Mouse (Mus musculus) midbrain, embryonic 16.5 days (tissue): ENCODE measurements around the gene 2310011J03Rik. TPM values are rescaled to one million over a fixed set of nuclear protein-coding genes. Genes with fewer than 3 reads are reported as not detected.
A peak's percentile ranks its signal among the peaks of the same experiment; 100 is the strongest.
"Not testable (repeated sequence)": the region's sequence is repeated elsewhere in the genome, so short reads cannot be mapped to it uniquely, and the experiment has no call there.

Experiments
- ATAC-seq: fragments of 200-750 bp; cut with Nextera tagmentation; 2 replicates; pipeline ENCODE4 v1.8.0; 2017; ENCODE audit warnings: moderate TSS enrichment
- H3K27ac ChIP-seq: fragments of 300-500 bp; sonication (generic); 2 replicates; pipeline ENCODE4 v1.5.1; 2014; ENCODE audit warnings: mild to moderate bottlenecking, low read length, mixed read lengths
- H3K27me3 ChIP-seq: fragments of 300-500 bp; sonication (generic); 2 replicates; pipeline ENCODE4 v1.6.1; 2014; ENCODE audit warnings: low read depth, low read length, mixed read lengths; ENCODE audit not compliant: control insufficient read depth, insufficient read depth
- H3K36me3 ChIP-seq: fragments of 300-500 bp; sonication (generic); 2 replicates; pipeline ENCODE4 v1.6.1; 2014; ENCODE audit warnings: mild to moderate bottlenecking, low read length, moderate library complexity, mixed read lengths; ENCODE audit not compliant: control insufficient read depth, insufficient read depth
- H3K4me1 ChIP-seq: fragments of 300-500 bp; sonication (generic); 2 replicates; pipeline ENCODE4 v1.6.1; 2014; ENCODE audit warnings: mild to moderate bottlenecking, low read length, mixed read lengths; ENCODE audit not compliant: control insufficient read depth, insufficient read depth
- H3K4me2 ChIP-seq: fragments of 300-500 bp; sonication (generic); 2 replicates; pipeline ENCODE4 v1.6.1; 2014; ENCODE audit warnings: mild to moderate bottlenecking, low read length, mixed read lengths
- H3K4me3 ChIP-seq: fragments of 300-500 bp; sonication (generic); 2 replicates; pipeline ENCODE4 v1.5.1; 2014; ENCODE audit warnings: low read depth, mild to moderate bottlenecking, low read length, moderate library complexity, mixed read lengths
- H3K9ac ChIP-seq: fragments of 300-500 bp; sonication (generic); 2 replicates; pipeline ENCODE4 v1.6.1; 2014; ENCODE audit warnings: low read depth, low read length, mixed read lengths
- H3K9me3 ChIP-seq: fragments of 300-500 bp; sonication (generic); replicated peaks from 2 replicates; pipeline ENCODE4 v1.6.1; 2014; ENCODE audit warnings: mild to moderate bottlenecking, low read length, mixed read lengths; ENCODE audit not compliant: control insufficient read depth, poor library complexity, severe bottlenecking
- WGBS: fragments of 180-500 bp; shearing (Covaris S2); extraction: QIAGEN DNeasy Blood & Tissue Kit; methylation state at CpG from one replicate; pipeline ENCODE4 v1.1.7; 2014; 5-methylcytosine and 5-hydroxymethylcytosine counted together
- polyA plus RNA-seq: library from polyadenylated mRNA; unstranded; fragments of >200 nt; fragmentation: Nextera tagmentation; extraction: Ambion mirVana; gene quantifications from 2 replicates; pipeline ENCODE4 v1.2.1, GENCODE M21; 2015

Gene 2310011J03Rik
- polyA plus RNA-seq, 1 experiment from 2014 or later: 26.7 TPM

DNA sequence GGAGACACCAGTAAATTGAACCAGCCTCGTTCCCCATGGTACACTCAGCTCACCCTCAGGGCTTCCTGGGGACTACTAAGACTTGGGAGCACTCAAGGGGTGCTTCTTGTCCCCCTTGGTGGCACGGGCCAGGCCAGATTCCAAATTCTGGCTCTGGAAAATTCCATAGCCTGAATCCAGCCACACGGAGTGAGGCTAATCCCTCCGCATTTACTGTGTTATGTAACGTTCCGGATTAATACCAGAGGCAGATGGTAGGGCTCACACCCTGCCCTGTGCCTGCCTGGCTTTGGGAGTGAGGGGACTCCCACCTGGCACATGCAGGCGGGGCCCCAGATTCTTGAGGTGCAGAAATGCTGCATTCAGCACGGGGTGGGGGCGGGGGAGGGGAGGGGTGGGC, 35.1 kb upstream of the 2310011J03Rik start:
- no peak overlapping the region for H3K9ac ChIP-seq
- H3K36me3 ChIP-seq: no peaks in the 10 kb centered on the region
- peaks cover 69% of the 10 kb centered on the region for H3K27me3 ChIP-seq
- H3K27ac ChIP-seq: no peak overlapping the region
- no peak overlapping the region for H3K4me2 ChIP-seq
- H3K4me3 ChIP-seq: no peak overlapping the region
- no peaks in the 10 kb centered on the region for H3K9me3 ChIP-seq
- 8% methylated on average over 7 of the region's 9 CpGs for WGBS
- peaks cover 12% of the 10 kb centered on the region for H3K4me1 ChIP-seq
- no peak for ATAC-seq

DNA sequence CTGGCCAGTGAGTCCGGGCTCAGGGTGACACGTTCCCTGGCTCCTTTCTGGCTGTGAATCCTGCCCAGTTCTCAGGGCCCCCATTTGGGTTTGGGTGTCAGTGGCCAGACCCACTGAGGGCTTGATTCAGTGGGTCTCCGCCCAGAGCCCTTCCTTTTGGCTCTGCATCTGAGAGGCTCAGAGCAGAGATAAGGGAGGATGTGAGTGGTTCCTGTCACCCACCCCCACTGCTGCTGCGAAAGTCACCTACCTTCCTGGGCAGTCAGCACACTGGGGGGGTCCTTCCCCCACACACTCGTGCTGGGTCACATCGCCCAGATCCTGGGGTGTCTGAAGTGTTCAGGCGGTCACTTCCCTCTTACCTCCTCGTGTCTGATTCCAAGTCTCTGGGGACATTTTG, 32.4 kb upstream of the 2310011J03Rik start:
- no peak for ATAC-seq
- Histone ChIP-seq H3K27me3 (peaks cover 84% of the 10 kb centered on the region), H3K27ac (no peak overlapping the region), H3K4me1 (peaks cover 12% of the 10 kb centered on the region), H3K4me2 (no peak overlapping the region), H3K9ac (no peak overlapping the region), H3K9me3 (no peaks in the 10 kb centered on the region), H3K36me3 (no peaks in the 10 kb centered on the region), H3K4me3 (no peak overlapping the region)
- WGBS: 62% methylated on average over 8 of the region's 8 CpGs

DNA sequence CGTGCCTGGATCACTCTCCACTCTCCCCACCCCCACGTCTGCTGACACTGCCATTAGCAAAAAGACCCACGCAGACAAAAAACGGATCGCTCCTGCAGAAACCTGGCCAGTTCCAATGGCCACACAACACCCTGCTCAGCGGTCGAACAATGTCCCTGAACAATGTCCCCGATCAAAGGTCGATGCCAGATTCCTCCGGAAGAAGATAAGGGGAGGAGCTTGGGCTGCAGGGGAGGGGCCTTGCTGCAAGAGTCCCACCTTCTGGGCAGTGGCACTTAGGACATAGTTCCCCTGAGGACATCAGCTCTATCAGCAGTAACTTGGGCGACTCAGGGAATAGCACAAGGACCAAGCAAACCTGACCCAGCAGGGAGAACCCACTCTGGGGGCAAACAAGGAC, 31.6 kb upstream of the 2310011J03Rik start:
- Histone ChIP-seq H3K36me3 (no peaks in the 10 kb centered on the region), H3K9ac (no peak overlapping the region), H3K4me1 (peaks cover 11% of the 10 kb centered on the region), H3K27me3 (peaks cover 82% of the 10 kb centered on the region), H3K4me3 (no peak overlapping the region), H3K4me2 (no peak overlapping the region), H3K9me3 (no peaks in the 10 kb centered on the region), H3K27ac (no peak overlapping the region)
- ATAC-seq: no peak
- WGBS: 19% methylated on average over 11 of the region's 11 CpGs

DNA sequence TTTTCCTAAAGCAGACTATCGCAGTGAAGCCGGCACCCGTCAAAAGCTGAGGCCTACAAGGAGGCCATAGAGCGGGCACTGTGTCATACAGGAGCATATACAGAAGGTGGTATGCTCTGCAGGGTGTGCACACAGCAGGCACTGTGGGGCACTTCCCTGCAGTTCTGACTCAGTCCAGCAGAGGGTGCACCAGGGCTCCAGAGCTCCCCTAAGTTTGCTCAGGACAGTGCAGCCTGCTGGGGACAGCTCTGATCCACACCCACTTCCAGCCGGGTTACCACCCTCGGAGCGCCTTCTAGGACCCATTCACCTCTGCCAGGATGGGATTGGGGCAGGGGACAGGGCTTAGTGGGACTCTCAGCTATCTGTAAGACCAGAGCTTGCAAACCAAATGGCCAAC, 30.0 kb upstream of the 2310011J03Rik start:
- 3% methylated on average over 7 of the region's 7 CpGs for WGBS
- no peak overlapping the region for H3K9ac ChIP-seq
- H3K36me3 ChIP-seq: no peaks in the 10 kb centered on the region
- no peaks in the 10 kb centered on the region for H3K9me3 ChIP-seq
- H3K4me2 ChIP-seq: no peak overlapping the region
- peaks cover 76% of the 10 kb centered on the region for H3K27me3 ChIP-seq
- H3K4me1 ChIP-seq: no peaks in the 10 kb centered on the region
- no peak overlapping the region for H3K4me3 ChIP-seq
- no peak overlapping the region for H3K27ac ChIP-seq
- ATAC-seq: peak; percentile 69

DNA sequence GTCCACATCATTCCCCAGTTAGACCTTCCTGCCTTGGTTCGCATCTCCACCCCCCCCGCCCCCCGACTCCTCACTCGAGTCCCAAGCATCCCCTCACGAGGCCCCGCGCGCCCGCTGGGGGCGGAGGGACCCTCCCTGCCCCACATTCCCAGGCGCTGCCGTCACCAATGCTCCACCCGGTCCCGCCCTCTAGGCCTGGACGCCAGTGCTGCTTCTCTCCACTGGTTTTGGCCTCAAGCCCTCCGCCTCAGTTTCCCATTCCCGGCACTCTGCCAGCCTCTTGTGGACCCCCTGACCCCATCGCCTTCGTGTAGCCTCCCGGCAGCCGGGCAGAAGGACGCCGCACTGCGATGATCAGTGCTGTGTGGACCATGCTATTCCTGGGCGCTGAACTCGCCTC, 28.6 kb upstream of the 2310011J03Rik start:
- 9% methylated on average over 25 of the region's 26 CpGs for WGBS
- ATAC-seq: no peak
- Histone ChIP-seq H3K4me3 (no peak overlapping the region), H3K27ac (no peak overlapping the region), H3K4me2 (no peak overlapping the region), H3K9me3 (no peaks in the 10 kb centered on the region), H3K36me3 (no peaks in the 10 kb centered on the region), H3K4me1 (no peaks in the 10 kb centered on the region), H3K9ac (no peak overlapping the region), H3K27me3 (peaks cover 78% of the 10 kb centered on the region)

DNA sequence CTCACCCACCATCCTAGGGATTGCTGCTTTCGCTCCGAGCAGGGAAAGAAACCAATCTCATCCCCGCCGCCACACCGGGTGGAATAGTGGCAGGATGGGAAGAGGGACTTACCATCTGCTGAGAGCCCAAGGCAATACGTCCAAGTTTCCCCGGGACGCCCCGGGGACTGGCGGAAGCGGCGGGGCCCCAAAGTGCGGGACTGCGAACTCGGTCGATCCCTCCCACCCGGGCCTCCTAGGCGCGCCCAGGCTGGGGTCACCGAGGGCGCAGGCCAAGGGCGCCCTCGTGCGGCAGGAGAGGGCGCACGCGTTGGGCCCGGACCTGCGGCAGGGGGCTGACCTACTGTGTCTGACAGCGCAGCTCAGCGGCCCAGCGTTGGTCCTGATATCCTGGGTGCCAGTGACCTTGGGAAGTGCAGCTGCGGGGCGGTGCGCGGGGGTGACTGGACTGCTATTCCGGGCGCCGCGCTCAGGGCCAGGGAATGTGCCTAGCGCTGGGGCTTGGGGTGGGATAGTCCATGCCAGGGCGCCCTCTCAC, 28.0 kb upstream of the 2310011J03Rik start, which contains the start of gene Adamtsl5:
Gene Adamtsl5, minus strand, starts transcription at position 169 of the 538 bp plus-strand sequence.
- H3K4me3 ChIP-seq: no peak within 1 kb of the TSS; the same call in 1 of the 2 replicates
- ATAC-seq: no peak; the same call in 1 of the 2 replicates
- no peaks in the 10 kb centered on the region for H3K9me3 ChIP-seq
- no peak within 1 kb of the TSS for H3K27ac ChIP-seq
- H3K27me3 ChIP-seq: peaks cover 81% of the 10 kb centered on the region
- peaks cover under 1% of the 10 kb centered on the region; the same call in 1 of the 2 replicates for H3K4me1 ChIP-seq
- WGBS: under 1% methylated on average over 38 of the region's 42 CpGs
- peak within 1 kb of the TSS; percentile 32; the same call in 1 of the 2 replicates for H3K4me2 ChIP-seq
- H3K9ac ChIP-seq: no peak within 1 kb of the TSS
- no peaks in the 10 kb centered on the region for H3K36me3 ChIP-seq

DNA sequence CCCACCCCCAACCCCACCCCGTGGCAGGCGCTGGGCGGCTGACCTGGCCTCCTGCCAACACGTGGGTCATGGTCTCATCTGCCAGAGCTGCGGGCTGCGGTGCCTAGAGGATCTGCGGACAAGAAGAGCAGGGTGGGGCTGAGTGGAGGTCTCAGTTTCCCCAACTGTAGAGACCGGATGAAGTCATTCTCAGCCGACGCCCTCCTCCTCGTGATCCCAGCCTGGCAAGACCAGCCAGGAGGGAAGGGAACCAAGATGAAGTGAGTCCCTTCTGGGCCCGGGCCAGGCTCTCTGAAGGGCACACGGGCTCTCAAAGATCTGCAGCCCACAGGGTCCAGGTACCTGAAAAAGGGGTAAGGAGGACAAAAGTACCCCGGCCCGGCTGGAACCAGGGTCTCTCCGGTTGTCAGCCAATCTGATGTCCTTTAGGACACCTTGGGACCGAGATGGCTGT, 27.2 kb upstream of the 2310011J03Rik start:
- Histone ChIP-seq H3K4me3 (no peak overlapping the region; the same call in 1 of the 2 replicates), H3K27me3 (peaks cover 82% of the 10 kb centered on the region)
- 13% methylated on average over 17 of the region's 17 CpGs for WGBS

DNA sequence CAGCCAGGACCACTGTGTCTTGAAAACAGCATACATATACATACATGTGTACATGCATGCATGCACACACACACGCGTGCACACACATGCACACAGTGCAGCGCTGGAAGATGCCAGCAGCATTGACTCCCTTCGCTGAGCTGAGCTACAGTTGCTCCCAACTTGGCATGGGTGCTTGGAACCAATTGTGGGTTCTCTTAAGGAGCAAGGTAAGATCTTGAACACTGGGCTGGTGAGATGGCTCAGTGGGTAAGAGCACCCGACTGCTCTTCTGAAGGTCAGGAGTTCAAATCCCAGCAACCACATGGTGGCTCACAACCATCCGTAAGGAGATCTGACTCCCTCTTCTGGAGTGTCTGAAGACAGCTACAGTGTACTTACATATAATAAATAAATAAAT, 25.6 kb upstream of the 2310011J03Rik start:
- 75% methylated on average over 5 of the region's 6 CpGs for WGBS
- not testable (repeated sequence) for H3K4me3 ChIP-seq, H3K36me3 ChIP-seq, H3K9ac ChIP-seq, H3K27ac ChIP-seq, H3K9me3 ChIP-seq, H3K4me2 ChIP-seq, ATAC-seq
- Histone ChIP-seq H3K27me3 (peaks cover 89% of the 10 kb centered on the region), H3K4me1 (peaks cover 12% of the 10 kb centered on the region)

More for the DNA sequence above, 27.2 kb upstream of the 2310011J03Rik start:
- H3K4me2 ChIP-seq: no peak overlapping the region
- no peak overlapping the region for H3K9ac ChIP-seq
- H3K36me3 ChIP-seq: no peaks in the 10 kb centered on the region
- ATAC-seq: no peak
- peaks cover 6% of the 10 kb centered on the region for H3K4me1 ChIP-seq
- H3K9me3 ChIP-seq: no peaks in the 10 kb centered on the region
- no peak overlapping the region for H3K27ac ChIP-seq

DNA sequence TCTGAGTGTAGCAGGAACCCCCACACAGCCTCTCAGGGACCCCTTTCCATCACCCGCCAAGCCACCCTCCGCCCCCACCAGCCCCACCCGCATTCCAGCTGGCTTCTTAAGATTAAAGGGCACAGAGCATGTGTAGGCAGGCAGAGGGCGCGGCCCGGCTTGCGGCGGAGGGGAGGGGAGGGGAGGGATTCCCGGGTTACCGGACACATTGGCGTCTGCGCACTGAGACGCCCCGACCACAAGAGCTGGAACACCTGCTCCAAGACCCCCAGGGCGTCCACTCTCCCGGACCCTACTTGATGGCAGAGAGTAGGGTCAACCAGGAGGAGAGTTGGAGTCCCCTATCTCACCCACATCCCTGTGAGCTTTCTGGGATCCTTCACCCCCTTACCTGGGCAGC, 24.8 kb upstream of the 2310011J03Rik start:
- H3K27ac ChIP-seq: no peak overlapping the region
- H3K4me2 ChIP-seq: no peak overlapping the region
- no peaks in the 10 kb centered on the region for H3K36me3 ChIP-seq
- under 1% methylated on average over 16 of the region's 16 CpGs for WGBS
- H3K4me3 ChIP-seq: no peak overlapping the region
- no peak overlapping the region for H3K9ac ChIP-seq
- ATAC-seq: no peak
- peaks cover 89% of the 10 kb centered on the region for H3K27me3 ChIP-seq
- H3K9me3 ChIP-seq: no peaks in the 10 kb centered on the region
- H3K4me1 ChIP-seq: peaks cover 12% of the 10 kb centered on the region
